ENCODE assay signal across 10 mouse cellular contexts in genomic region chr15:103133761-103134160, GRCm38 (mm10). TPM values are rescaled to one million over a fixed set of nuclear protein-coding genes. Genes with fewer than 3 reads are reported as not detected.
DNase-seq lines count a peak whose midpoint lies in the region; ATAC-seq lines count a peak whose summit lies in the region.
"Had no signal": no experiment of that assay in that cellular context is flagged by ENCODE, and none has a peak within 500 bp of the region (broad histone marks: within the 10 kb centered on the region; RNA-seq: fewer than 3 reads in every experiment).

No protein-coding gene starts in this region.

- 0 out of 2 replicates have a peak, but pooled peaks cover 7% of the 10 kb centered on the region for H3K27me3 ChIP-seq in forebrain, embryonic 15.5 days
- H3K27me3 ChIP-seq in midbrain, embryonic 10.5 days (ENCODE audit: low read depth, poor library complexity, severe bottlenecking), result peaks cover 100% of the 10 kb centered on the region

- 19% methylated on average over 4 of the region's 4 CpGs for WGBS in forebrain, embryonic 15.5 days
- 12% methylated on average over 4 of the region's 4 CpGs for WGBS in midbrain, embryonic 10.5 days

- H3K4me1 ChIP-seq in forebrain, embryonic 15.5 days, result peaks cover 28% of the 10 kb centered on the region
- H3K4me1 ChIP-seq in midbrain, embryonic 10.5 days, result peaks cover 26% of the 10 kb centered on the region

- ATAC-seq in forebrain, embryonic 15.5 days (replicated peaks), result peak; percentile 33

- intact Hi-C loops in left cerebral cortex, postnatal 14 days (cut with DNase I), result no loop called here

- no peak overlapping the region for H3K4me3 ChIP-seq in forebrain, embryonic 15.5 days
- H3K4me3 ChIP-seq in midbrain, embryonic 10.5 days, result no peak overlapping the region

- H3K36me3 ChIP-seq in forebrain, embryonic 15.5 days, result no peaks in the 10 kb centered on the region
- no peaks in the 10 kb centered on the region for H3K36me3 ChIP-seq in midbrain, embryonic 10.5 days

- no peaks in the 10 kb centered on the region for H3K9me3 ChIP-seq in forebrain, embryonic 15.5 days
- no peaks in the 10 kb centered on the region for H3K9me3 ChIP-seq in midbrain, embryonic 10.5 days (replicated peaks)

- DNase-seq in cerebellum, postnatal 10 days, result peak; percentile 52 to 57
- DNase-seq in cerebellum, adult 9-10 months, result no peak
- DNase-seq in ES-CJ7 (ENCODE audit: low read depth, low spot score), result peak; percentile 88
- DNase-seq in midbrain, embryonic 10.5 days (ENCODE audit: low spot score), result peak; percentile 48
- DNase-seq in left cerebral cortex, postnatal 14 days (ENCODE audit: low spot score in 2 of 2), result no peak
- DNase-seq in layer of hippocampus, adult 9-11 months, result no peak
- no peak for DNase-seq in urinary bladder, postnatal 4 days (ENCODE audit: low spot score in 2 of 2)
- DNase-seq: heart, adult 18-20 months; right cerebral cortex, postnatal 4 days had no signal

- no peak overlapping the region for H3K9ac ChIP-seq in forebrain, embryonic 15.5 days (replicated peaks)

- no peak overlapping the region for H3K4me2 ChIP-seq in forebrain, embryonic 15.5 days (replicated peaks)

- 0 out of 2 replicates have a peak overlapping the region, but pooled peaks have one; percentile 76 for H3K27ac ChIP-seq in forebrain, embryonic 15.5 days (replicated peaks)
- no peak overlapping the region for H3K27ac ChIP-seq in midbrain, embryonic 10.5 days (replicated peaks)

RNA-seq across cellular contexts. Expression of gene Smug1, which starts 33.1 kb away (rescaled TPM):
- 24.7 and 26.8 TPM in 2 replicates for polyA plus RNA-seq in forebrain, embryonic 15.5 days (2015; fragmentation: Nextera tagmentation; extraction: Ambion mirVana)
- 24.6 and 26.4 TPM in 2 replicates for polyA plus RNA-seq in midbrain, embryonic 10.5 days (2016; fragmentation: Nextera tagmentation; extraction: Ambion mirVana)
- 10 to 100 TPM; 16.2 to 17.4 TPM for total RNA-seq in left cerebral cortex, postnatal 14 days (2021)

Comparison
In these comparisons a context has a peak if more than half of its experiments do, and no peak if none do; other contexts are left out.
1. DNase-seq: peak in cerebellum, postnatal 10 days (2 of 2), ES-CJ7 (single experiment) and midbrain, embryonic 10.5 days (single experiment); none in cerebellum, adult 9-10 months (single experiment), left cerebral cortex, postnatal 14 days (0 of 2), layer of hippocampus, adult 9-11 months (single experiment) and urinary bladder, postnatal 4 days (0 of 2).